Mouse (Mus musculus) embryonic fibroblast, embryonic 13.5 days (primary cell): Measurements from ENCODE around the gene Gm20909. TPM values are rescaled to one million over a fixed set of nuclear protein-coding genes. Genes with fewer than 3 reads are reported as not detected.
"Not testable (repeated sequence)": the region's sequence is repeated elsewhere in the genome, so short reads cannot be mapped to it uniquely, and the experiment has no call there.

Experiments used
- H3K27ac ChIP-seq: 2 replicates; pipeline ENCODE4 v1.5.1; 2012; ENCODE audit warnings: low read length, control low read depth, inconsistent platforms; ENCODE audit not compliant: insufficient read depth
- H3K4me1 ChIP-seq: 2 replicates; pipeline ENCODE4 v1.6.1; 2011; ENCODE audit warnings: low read length; ENCODE audit not compliant: control insufficient read depth, insufficient read depth
- H3K4me3 ChIP-seq: 2 replicates; pipeline ENCODE4 v1.5.1; 2011; ENCODE audit warnings: mild to moderate bottlenecking, control low read depth, low read length; ENCODE audit not compliant: insufficient read depth
- polyA plus RNA-seq: library from polyadenylated mRNA; stranded (reverse); fragments of >200 nt; gene quantifications from 2 replicates; pipeline ENCODE4 v1.2.4, GENCODE M21; 2011; ENCODE audit warnings: low read depth; ENCODE audit not compliant: missing spikeins, insufficient read length

Gene Gm20909
- polyA plus RNA-seq = not detected in 2 replicates

- H3K4me1 ChIP-seq, H3K27ac ChIP-seq, H3K4me3 ChIP-seq: not testable (repeated sequence)
These were observed at the start of gene Gm20909 for GRCm38 (mm10) chrY:21164270-21164669. Gene Gm20909 (plus strand): TSS chrY:21164570.

Other genes starting within 250 kb of the Gm20909 start
- not detected in 2 replicates for gene Gm29866, start 170.9 kb upstream of the Gm20909 start, polyA plus RNA-seq
- not detected in 2 replicates for gene Gm20865, start 77.0 kb downstream of the Gm20909 start, polyA plus RNA-seq